Mouse (Mus musculus) embryonic facial prominence, embryonic 15.5 days (tissue): ENCODE results near the gene Homer3. TPM values are rescaled to one million over a fixed set of nuclear protein-coding genes. Genes with fewer than 3 reads are reported as not detected.
A peak's percentile ranks its signal among the peaks of the same experiment; 100 is the strongest.

Experiments
- ATAC-seq: fragments of 200-750 bp; cut with Nextera tagmentation; 2 replicates; pipeline ENCODE4 v1.8.0; 2017; ENCODE audit warnings: low read depth, moderate TSS enrichment; ENCODE audit not compliant: insufficient number of reproducible peaks, low FRiP score, low TSS enrichment
- H3K27ac ChIP-seq: fragments of 300-500 bp; sonication (generic); replicated peaks from 2 replicates; pipeline ENCODE4 v1.5.1; 2015; ENCODE audit warnings: mild to moderate bottlenecking, inconsistent platforms
- H3K27me3 ChIP-seq: fragments of 300-500 bp; sonication (generic); 2 replicates; pipeline ENCODE4 v1.6.1; 2015; ENCODE audit warnings: inconsistent platforms
- H3K36me3 ChIP-seq: fragments of 300-500 bp; sonication (generic); 2 replicates; pipeline ENCODE4 v1.6.1; 2015; ENCODE audit warnings: mild to moderate bottlenecking, inconsistent platforms
- H3K4me1 ChIP-seq: fragments of 300-500 bp; sonication (generic); 2 replicates; pipeline ENCODE4 v1.6.1; 2015; ENCODE audit warnings: inconsistent platforms
- H3K4me2 ChIP-seq: fragments of 300-500 bp; sonication (generic); replicated peaks from 2 replicates; pipeline ENCODE4 v1.6.1; 2015; ENCODE audit warnings: mild to moderate bottlenecking, inconsistent platforms
- H3K4me3 ChIP-seq: fragments of 300-500 bp; sonication (generic); replicated peaks from 2 replicates; pipeline ENCODE4 v1.5.1; 2015; ENCODE audit warnings: mild to moderate bottlenecking, inconsistent platforms
- H3K9ac ChIP-seq: fragments of 300-500 bp; sonication (generic); 2 replicates; pipeline ENCODE4 v1.6.1; 2015; ENCODE audit warnings: inconsistent platforms
- H3K9me3 ChIP-seq: fragments of 300-500 bp; sonication (generic); replicated peaks from 2 replicates; pipeline ENCODE4 v1.6.1; 2016; ENCODE audit warnings: inconsistent platforms
- WGBS: fragments of 180-500 bp; shearing (Covaris S2); methylation state at CpG from one replicate; pipeline ENCODE4 v1.1.7; 2015; 5-methylcytosine and 5-hydroxymethylcytosine counted together
- polyA plus RNA-seq: library from polyadenylated mRNA; unstranded; fragments of >200 nt; fragmentation: Nextera tagmentation; extraction: Ambion mirVana; gene quantifications from 2 replicates; pipeline ENCODE4 v1.2.1, GENCODE M21; 2015

Homer3 gene
- polyA plus RNA-seq, 1 experiment from 2014 or later: 49.4 TPM

GRCm38 (mm10) chr8:70332878-70333202 is 50.2 kb downstream of the Homer3 start:
- no peak overlapping the region for H3K4me2 ChIP-seq
- H3K36me3 ChIP-seq: peaks cover 69% of the 10 kb centered on the region
- H3K27me3 ChIP-seq: 0 out of 2 replicates have a peak, but pooled peaks cover 4% of the 10 kb centered on the region
- H3K27ac ChIP-seq: no peak overlapping the region
- no peaks in the 10 kb centered on the region for H3K9me3 ChIP-seq
- WGBS: 94% methylated on average over 6 of the region's 6 CpGs
- no peak overlapping the region for H3K9ac ChIP-seq
- H3K4me3 ChIP-seq: no peak overlapping the region
- H3K4me1 ChIP-seq: peaks cover 27% of the 10 kb centered on the region
- no peak for ATAC-seq

- Histone ChIP-seq H3K27me3 (no peaks in the 10 kb centered on the region), H3K9ac (no peak overlapping the region), H3K4me2 (no peak overlapping the region), H3K4me3 (no peak overlapping the region), H3K36me3 (peaks cover 97% of the 10 kb centered on the region), H3K27ac (no peak overlapping the region), H3K4me1 (peaks cover 6% of the 10 kb centered on the region), H3K9me3 (no peaks in the 10 kb centered on the region)
- no peak for ATAC-seq
- 91% methylated on average over 7 of the region's 7 CpGs for WGBS
Observed at GRCm38 (mm10) chr8:70338931-70339330, 56.3 kb downstream of the Homer3 start.

DNA sequence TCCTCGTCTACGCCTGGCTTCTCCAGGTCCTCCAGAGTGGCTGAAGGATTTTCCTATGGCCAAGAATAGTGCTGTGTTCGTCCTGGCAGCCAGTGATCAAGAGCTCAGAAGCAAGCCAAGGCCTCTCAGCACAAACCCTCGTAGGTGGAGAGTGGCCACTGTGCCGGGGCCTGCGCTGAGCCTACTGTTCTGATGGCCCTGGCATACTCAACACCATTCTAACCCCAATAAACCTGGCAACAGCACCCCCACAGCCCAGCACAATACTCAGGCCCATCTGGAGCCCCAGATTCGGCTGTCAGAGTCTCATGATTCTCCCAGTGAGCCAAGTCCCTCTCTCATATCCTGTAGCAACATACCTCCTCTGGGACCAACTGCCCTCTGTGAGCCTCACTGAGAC is 58.0 kb downstream of the Homer3 start:
- Histone ChIP-seq H3K27ac (no peak overlapping the region), H3K4me3 (no peak overlapping the region), H3K27me3 (no peaks in the 10 kb centered on the region), H3K9me3 (no peaks in the 10 kb centered on the region), H3K4me1 (peaks cover 11% of the 10 kb centered on the region), H3K9ac (no peak overlapping the region), H3K4me2 (no peak overlapping the region), H3K36me3 (peaks cover 84% of the 10 kb centered on the region)
- 91% methylated on average over 7 of the region's 7 CpGs for WGBS
- ATAC-seq: no peak

DNA sequence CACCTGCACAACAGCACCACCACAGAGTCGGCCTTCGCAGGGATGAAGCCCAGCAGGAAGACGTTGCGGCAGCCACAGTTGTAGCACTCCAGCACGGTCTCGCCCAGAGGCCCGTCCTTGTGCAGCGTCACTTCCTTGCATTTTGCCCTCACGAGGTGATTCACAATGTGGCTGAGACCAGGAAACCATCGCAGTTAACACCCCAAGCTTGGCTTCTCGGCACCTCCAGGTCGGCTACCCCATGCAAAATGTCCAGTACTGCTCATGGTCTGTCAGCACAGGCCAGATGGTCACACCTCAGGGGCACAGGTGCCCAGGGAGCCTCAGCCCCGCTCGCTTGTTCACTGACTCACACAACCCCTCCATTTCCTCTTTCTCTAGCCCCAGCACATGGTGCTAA is 59.4 kb downstream of the Homer3 start:
- H3K36me3 ChIP-seq: peaks cover 71% of the 10 kb centered on the region
- WGBS: 88% methylated on average over 14 of the region's 14 CpGs
- no peak overlapping the region for H3K4me2 ChIP-seq
- no peaks in the 10 kb centered on the region for H3K9me3 ChIP-seq
- no peak overlapping the region for H3K4me3 ChIP-seq
- H3K9ac ChIP-seq: no peak overlapping the region
- H3K27me3 ChIP-seq: no peaks in the 10 kb centered on the region
- no peak for ATAC-seq
- no peak overlapping the region for H3K27ac ChIP-seq
- H3K4me1 ChIP-seq: peaks cover 11% of the 10 kb centered on the region

DNA sequence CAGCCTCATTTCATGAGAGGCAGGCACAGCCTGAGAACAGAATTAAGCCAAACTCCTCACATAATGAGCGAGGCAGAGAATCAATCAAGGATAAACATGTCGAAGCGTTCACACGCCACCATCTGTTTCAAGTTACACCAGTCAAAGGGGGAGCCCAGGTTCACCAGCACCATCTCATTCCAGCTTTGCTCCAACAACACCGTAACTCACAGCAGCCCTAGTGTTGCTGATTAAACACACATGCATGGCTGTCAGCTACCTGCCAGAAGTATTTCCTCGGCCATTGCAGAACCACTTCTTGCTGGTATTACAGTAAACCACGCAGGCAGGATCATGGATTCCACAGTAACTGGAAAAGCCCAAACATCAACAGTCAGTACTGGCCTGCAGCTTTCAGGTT is 60.4 kb downstream of the Homer3 start:
- Histone ChIP-seq H3K27me3 (no peaks in the 10 kb centered on the region), H3K36me3 (peaks cover 60% of the 10 kb centered on the region), H3K9me3 (no peaks in the 10 kb centered on the region), H3K9ac (no peak overlapping the region), H3K4me3 (no peak overlapping the region), H3K4me2 (no peak overlapping the region), H3K27ac (0 out of 2 replicates have a peak overlapping the region, but pooled peaks have one; percentile 23), H3K4me1 (peaks cover 15% of the 10 kb centered on the region)
- ATAC-seq: peak; percentile 52; the same call in 1 of the 2 replicates
- 50% methylated on average over 7 of the region's 7 CpGs for WGBS

- ATAC-seq: no peak
- Histone ChIP-seq H3K9ac (no peak overlapping the region), H3K36me3 (peaks cover 54% of the 10 kb centered on the region)
Observed at GRCm38 (mm10) chr8:70343696-70344095, 61.1 kb downstream of the Homer3 start.

More at GRCm38 (mm10) chr8:70343696-70344095, 61.1 kb downstream of the Homer3 start:
- H3K4me3 ChIP-seq: no peak overlapping the region
- H3K4me1 ChIP-seq: peaks cover 21% of the 10 kb centered on the region
- 53% methylated on average over 6 of the region's 6 CpGs for WGBS
- H3K27ac ChIP-seq: 0 out of 2 replicates have a peak overlapping the region, but pooled peaks have one; percentile 23
- H3K27me3 ChIP-seq: no peaks in the 10 kb centered on the region
- H3K9me3 ChIP-seq: no peaks in the 10 kb centered on the region
- no peak overlapping the region for H3K4me2 ChIP-seq

Other genes with a start within 250 kb of the Homer3 start
- gene Mau2, start 240.1 kb upstream of the Homer3 start, polyA plus RNA-seq: 52.7 and 61.3 TPM in 2 replicates
- 44.3 and 45.1 TPM in 2 replicates for gene Sugp1, start 240.0 kb upstream of the Homer3 start, polyA plus RNA-seq
- gene Tm6sf2, start 209.9 kb upstream of the Homer3 start, polyA plus RNA-seq: 1.4 and 2.1 TPM in 2 replicates
- 0.43 and 0.56 TPM in 2 replicates for gene Hapln4, start 199.4 kb upstream of the Homer3 start, polyA plus RNA-seq
- gene Ncan, start 162.0 kb upstream of the Homer3 start, polyA plus RNA-seq: 0.79 and 1.5 TPM in 2 replicates
- gene Nr2c2ap, start 151.5 kb upstream of the Homer3 start, polyA plus RNA-seq: 33.0 and 33.3 TPM in 2 replicates
- gene Rfxank, start 143.7 kb upstream of the Homer3 start, polyA plus RNA-seq: 18.9 and 22.2 TPM in 2 replicates
- 55.3 and 65.4 TPM in 2 replicates for gene Borcs8, start 143.3 kb upstream of the Homer3 start, polyA plus RNA-seq
- 9.1 and 12.4 TPM in 2 replicates for gene Mef2b, start 143.1 kb upstream of the Homer3 start, polyA plus RNA-seq
- 76.4 and 77.3 TPM in 2 replicates for gene Tmem161a, start 110.5 kb upstream of the Homer3 start, polyA plus RNA-seq
- gene Slc25a42, start 70.5 kb upstream of the Homer3 start, polyA plus RNA-seq: 6.7 and 8.9 TPM in 2 replicates
- 31.7 and 32.5 TPM in 2 replicates for gene Sugp2, start 48.6 kb upstream of the Homer3 start, polyA plus RNA-seq
- 30.5 and 31.1 TPM in 2 replicates for gene Armc6, start 48.4 kb upstream of the Homer3 start, polyA plus RNA-seq
- 50.2 and 52.1 TPM in 2 replicates for gene Ddx49, start 19.7 kb downstream of the Homer3 start, polyA plus RNA-seq
- 377 and 397 TPM in 2 replicates for gene Cope, start 19.7 kb downstream of the Homer3 start, polyA plus RNA-seq
- gene Cers1, start 32.9 kb downstream of the Homer3 start, polyA plus RNA-seq: 8.9 and 9.3 TPM in 2 replicates
- gene Gdf1, start 47.0 kb downstream of the Homer3 start, polyA plus RNA-seq: 1.7 and 2.6 TPM in 2 replicates
- 18.6 and 21.2 TPM in 2 replicates for gene Upf1, start 70.5 kb downstream of the Homer3 start, polyA plus RNA-seq
- 5.1 and 7.3 TPM in 2 replicates for gene Comp, start 90.7 kb downstream of the Homer3 start, polyA plus RNA-seq
- gene Crtc1, start 156.8 kb downstream of the Homer3 start, polyA plus RNA-seq: 24.0 and 24.4 TPM in 2 replicates
- 27.6 and 28.1 TPM in 2 replicates for gene Klhl26, start 194.1 kb downstream of the Homer3 start, polyA plus RNA-seq
- gene Tmem59l, start 204.5 kb downstream of the Homer3 start, polyA plus RNA-seq: 16.5 and 18.7 TPM in 2 replicates
- gene Crlf1, start 210.3 kb downstream of the Homer3 start, polyA plus RNA-seq: 151 and 159 TPM in 2 replicates
- 155 and 174 TPM in 2 replicates for gene Rex1bd, start 223.9 kb downstream of the Homer3 start, polyA plus RNA-seq
- 940 and 1,016 TPM in 2 replicates for gene Uba52, start 228.0 kb downstream of the Homer3 start, polyA plus RNA-seq
- gene Fkbp8, start 244.9 kb downstream of the Homer3 start, polyA plus RNA-seq: 310 and 324 TPM in 2 replicates
- gene Kxd1, start 245.1 kb downstream of the Homer3 start, polyA plus RNA-seq: 57.7 and 59.1 TPM in 2 replicates